Mouse (Mus musculus): ENCODE measurements around the gene Itgav.
A peak's percentile ranks its signal among the peaks of the same experiment; 100 is the strongest.

- TF ChIP-seq NANOG (IDR thresholded peaks at IDR 0.05; ENCODE audit: borderline replicate concordance, low read length), result no peak
- peak; percentile 55 for TF ChIP-seq CTCF (conservative IDR thresholded peaks at IDR 0.05; ENCODE audit: low read length)
- TF ChIP-seq POU5F1 (IDR thresholded peaks at IDR 0.05; ENCODE audit: borderline replicate concordance, low read length), result no peak
These were observed 47.1 kb downstream of the Itgav start for GRCm38 (mm10) chr2:83771155-83771812.

Data from E14TG2a.4 (cell line).